Mouse (Mus musculus) C2C12 (cell line): Measurements from ENCODE around the gene Tet2. TPM values are rescaled to one million over a fixed set of nuclear protein-coding genes. Genes with fewer than 3 reads are reported as not detected.

Source experiments
- H3K27me3 ChIP-seq: one replicate; pipeline ENCODE4 v1.6.1; 2011; ENCODE audit not compliant: control insufficient read depth, insufficient read depth, insufficient read length
- H3K36me3 ChIP-seq: one replicate; pipeline ENCODE4 v1.6.1; 2011; ENCODE audit not compliant: control insufficient read depth, insufficient read depth
- H3K4me3 ChIP-seq: one replicate; pipeline ENCODE4 v1.5.1; 2011; ENCODE audit warnings: mild to moderate bottlenecking, control low read depth; ENCODE audit not compliant: poor library complexity, insufficient read depth, severe bottlenecking
- H3K79me2 ChIP-seq: one replicate; pipeline ENCODE4 v1.6.1; 2011; ENCODE audit not compliant: control insufficient read depth, insufficient read depth
- H3K79me3 ChIP-seq: one replicate; pipeline ENCODE4 v1.6.1; 2011; ENCODE audit warnings: low read depth, control low read depth
- H3ac ChIP-seq: one replicate; pipeline ENCODE3; 2011; ENCODE audit warnings: low read depth; ENCODE audit not compliant: control insufficient read depth, insufficient read length
- CEBPB ChIP-seq: IDR thresholded peaks from one replicate; pipeline ENCODE4 v1.6.1; 2011; ENCODE audit warnings: low read depth, mild to moderate bottlenecking, control low read depth, moderate library complexity
- CTCF ChIP-seq: IDR thresholded peaks from one replicate; pipeline ENCODE4 v1.5.1; 2011; ENCODE audit not compliant: control insufficient read depth, insufficient read depth, insufficient read length
- FOSL1 ChIP-seq: IDR thresholded peaks from one replicate; pipeline ENCODE4 v1.8.0; 2011; ENCODE audit warnings: mild to moderate bottlenecking, low read length; ENCODE audit not compliant: poor library complexity, insufficient read depth, severe bottlenecking
- MAX ChIP-seq: IDR thresholded peaks from one replicate; pipeline ENCODE4 v1.6.1; 2011; ENCODE audit warnings: mild to moderate bottlenecking, control low read depth
- MYOD1 ChIP-seq: IDR thresholded peaks from one replicate; pipeline ENCODE4 v1.6.1; 2011; ENCODE audit warnings: low read depth; ENCODE audit not compliant: control insufficient read depth, insufficient read length
- MYOG ChIP-seq: IDR thresholded peaks from one replicate; pipeline ENCODE4 v1.6.1; 2011; ENCODE audit not compliant: control insufficient read depth, insufficient read length; ENCODE audit errors: extremely low read depth
- USF1 ChIP-seq: IDR thresholded peaks from one replicate; pipeline ENCODE4 v1.6.1; 2011; ENCODE audit warnings: low read depth, mild to moderate bottlenecking, control low read depth, moderate library complexity
- polyA plus RNA-seq: library from polyadenylated mRNA; unstranded; fragments of >200 nt; fragmentation: generic; extraction: Trizol; gene quantifications from one replicate; pipeline ENCODE4 v1.2.1, GENCODE M21; 2012; ENCODE audit warnings: missing spikeins

Tet2 gene
- polyA plus RNA-seq, 1 experiment = 1.5 TPM

GRCm38 (mm10) chr3:133582969-133583368, 38.0 kb upstream of the Tet2 start:
- TF ChIP-seq USF1 (no peak), MYOD1 (no peak), FOSL1 (no peak), CTCF (no peak), CEBPB (no peak), MYOG (no peak), MAX (no peak)
- Histone ChIP-seq H3K79me2 (no peaks in the 10 kb centered on the region), H3K79me3 (no peaks in the 10 kb centered on the region), H3K4me3 (no peak overlapping the region), H3K36me3 (no peaks in the 10 kb centered on the region), H3ac (no peak overlapping the region), H3K27me3 (no peaks in the 10 kb centered on the region)

GRCm38 (mm10) chr3:133582096-133582495, 37.2 kb upstream of the Tet2 start:
- H3K4me3 ChIP-seq = no peak overlapping the region
- TF ChIP-seq CEBPB = no peak
- TF ChIP-seq MYOG = no peak
- no peak for TF ChIP-seq MAX
- TF ChIP-seq FOSL1 = no peak
- TF ChIP-seq CTCF = no peak
- no peak for TF ChIP-seq MYOD1
- no peak for TF ChIP-seq USF1
- H3ac ChIP-seq = no peak overlapping the region
- H3K79me3 ChIP-seq = no peaks in the 10 kb centered on the region
- H3K36me3 ChIP-seq = no peaks in the 10 kb centered on the region
- H3K79me2 ChIP-seq = no peaks in the 10 kb centered on the region
- H3K27me3 ChIP-seq = no peaks in the 10 kb centered on the region

- Histone ChIP-seq H3K79me3 (no peaks in the 10 kb centered on the region), H3K27me3 (no peaks in the 10 kb centered on the region), H3K79me2 (no peaks in the 10 kb centered on the region), H3ac (no peak overlapping the region), H3K36me3 (no peaks in the 10 kb centered on the region), H3K4me3 (no peak overlapping the region)
- TF ChIP-seq FOSL1 (no peak), MYOD1 (no peak), CEBPB (no peak), CTCF (no peak), MAX (no peak), MYOG (no peak), USF1 (no peak)
Measured at GRCm38 (mm10) chr3:133581541-133581940, 36.6 kb upstream of the Tet2 start.

GRCm38 (mm10) chr3:133579671-133580070, 34.7 kb upstream of the Tet2 start:
- Histone ChIP-seq H3K79me3 (no peaks in the 10 kb centered on the region), H3K27me3 (no peaks in the 10 kb centered on the region), H3K4me3 (no peak overlapping the region), H3K79me2 (no peaks in the 10 kb centered on the region), H3ac (no peak overlapping the region), H3K36me3 (no peaks in the 10 kb centered on the region)
- TF ChIP-seq CTCF = no peak
- TF ChIP-seq MYOG = no peak
- TF ChIP-seq USF1 = no peak
- no peak for TF ChIP-seq CEBPB
- TF ChIP-seq FOSL1 = no peak
- TF ChIP-seq MYOD1 = no peak

GRCm38 (mm10) chr3:133579140-133579539, 34.2 kb upstream of the Tet2 start:
- H3K79me2 ChIP-seq = no peaks in the 10 kb centered on the region
- H3K27me3 ChIP-seq = no peaks in the 10 kb centered on the region
- no peaks in the 10 kb centered on the region for H3K79me3 ChIP-seq
- no peak overlapping the region for H3ac ChIP-seq
- H3K4me3 ChIP-seq = no peak overlapping the region
- H3K36me3 ChIP-seq = no peaks in the 10 kb centered on the region
- TF ChIP-seq CTCF = no peak
- TF ChIP-seq USF1 = no peak
- no peak for TF ChIP-seq MYOG
- no peak for TF ChIP-seq MAX
- TF ChIP-seq MYOD1 = no peak
- TF ChIP-seq CEBPB = no peak
- no peak for TF ChIP-seq FOSL1

GRCm38 (mm10) chr3:133574969-133575368, 30.0 kb upstream of the Tet2 start:
- H3K27me3 ChIP-seq = no peaks in the 10 kb centered on the region
- no peaks in the 10 kb centered on the region for H3K79me2 ChIP-seq
- no peak overlapping the region for H3K4me3 ChIP-seq
- no peaks in the 10 kb centered on the region for H3K79me3 ChIP-seq
- no peaks in the 10 kb centered on the region for H3K36me3 ChIP-seq
- TF ChIP-seq CTCF (no peak), FOSL1 (no peak), MAX (no peak), USF1 (no peak), CEBPB (no peak), MYOD1 (no peak), MYOG (no peak)
- no peak overlapping the region for H3ac ChIP-seq
